Mouse (Mus musculus) testis, adult 2 months (tissue): Measurements from ENCODE around the gene Fhit.

Source experiments
- CTCF ChIP-seq: fragments of 200-500 bp; IDR thresholded peaks from 2 replicates; pipeline ENCODE4 v1.5.1; 2012; ENCODE audit warnings: low read depth, mild to moderate bottlenecking, inconsistent platforms, low read length, moderate library complexity; ENCODE audit not compliant: control insufficient read depth, insufficient read depth, insufficient replicate concordance
- POLR2A ChIP-seq: fragments of 200-500 bp; IDR thresholded peaks from 2 replicates; pipeline ENCODE4 v1.6.1; 2012; ENCODE audit warnings: low read depth, mild to moderate bottlenecking, inconsistent platforms, low read length, moderate library complexity; ENCODE audit not compliant: control insufficient read depth

- no peak for TF ChIP-seq CTCF
- no peak for TF ChIP-seq POLR2A
These were observed 366.2 kb downstream of the Fhit start for GRCm38 (mm10) chr14:10795498-10796075.
